Mouse (Mus musculus) liver, postnatal 0 days (tissue): ENCODE measurements around the gene Myrip. TPM values are rescaled to one million over a fixed set of nuclear protein-coding genes. Genes with fewer than 3 reads are reported as not detected.

Experiments
- ATAC-seq: fragments of 200-750 bp; cut with Nextera tagmentation; 2 replicates; pipeline ENCODE4 v1.8.0; 2017; ENCODE audit warnings: mild to moderate bottlenecking, moderate library complexity
- DNase-seq: peaks from one replicate; pipeline ENCODE4 v3.0.0-alpha.2; 2016
- H3K27ac ChIP-seq: fragments of 300-500 bp; sonication (generic); 2 replicates; pipeline ENCODE4 v1.5.1; 2014; ENCODE audit warnings: antibody characterized with exemption, moderate library complexity, mild to moderate bottlenecking, low read depth
- H3K27me3 ChIP-seq: fragments of 300-500 bp; sonication (generic); 2 replicates; pipeline ENCODE4 v1.6.1; 2014; ENCODE audit warnings: low read length, control low read depth, mixed read lengths; ENCODE audit not compliant: insufficient read depth
- H3K36me3 ChIP-seq: fragments of 300-500 bp; sonication (generic); replicated peaks from 2 replicates; pipeline ENCODE4 v1.6.1; 2014; ENCODE audit warnings: mild to moderate bottlenecking, control low read depth, low read length, moderate library complexity, mixed read lengths; ENCODE audit not compliant: insufficient read depth
- H3K4me1 ChIP-seq: fragments of 300-500 bp; sonication (generic); 2 replicates; pipeline ENCODE4 v1.6.1; 2014; ENCODE audit warnings: antibody characterized with exemption, mild to moderate bottlenecking, control low read depth; ENCODE audit not compliant: insufficient read depth
- H3K4me2 ChIP-seq: fragments of 300-500 bp; sonication (generic); 2 replicates; pipeline ENCODE4 v1.6.1; 2014; ENCODE audit warnings: low read depth, mild to moderate bottlenecking, low read length, moderate library complexity, mixed read lengths
- H3K4me3 ChIP-seq: fragments of 300-500 bp; sonication (generic); 2 replicates; pipeline ENCODE4 v1.5.1; 2014; ENCODE audit warnings: low read depth, low read length
- H3K9ac ChIP-seq: fragments of 300-500 bp; sonication (generic); replicated peaks from 2 replicates; pipeline ENCODE4 v1.6.1; 2014; ENCODE audit warnings: mild to moderate bottlenecking, moderate library complexity
- H3K9me3 ChIP-seq: fragments of 300-500 bp; sonication (generic); 2 replicates; pipeline ENCODE4 v1.6.1; 2016; ENCODE audit warnings: mild to moderate bottlenecking, control low read depth, low read length, mixed read lengths
- CTCF ChIP-seq: sonication (generic); IDR thresholded peaks from 2 replicates; pipeline ENCODE4 v1.5.1; 2016; ENCODE audit warnings: antibody characterized with exemption, low read depth
- EP300 ChIP-seq: IDR thresholded peaks from 2 replicates; pipeline ENCODE4 v1.6.1; 2016; ENCODE audit warnings: antibody characterized with exemption, low read depth, mild to moderate bottlenecking
- WGBS: fragments of 180-500 bp; shearing (Covaris S2); extraction: QIAGEN DNeasy Blood & Tissue Kit; methylation state at CpG from one replicate; pipeline ENCODE4 v1.1.7; 2014; ENCODE audit not compliant: insufficient replicate concordance; 5-methylcytosine and 5-hydroxymethylcytosine counted together
- polyA plus RNA-seq: library from polyadenylated mRNA; unstranded; fragments of >200 nt; fragmentation: Nextera tagmentation; extraction: Ambion mirVana; gene quantifications from 2 replicates; pipeline ENCODE4 v1.2.1, GENCODE M21; 2015

The Myrip gene
- polyA plus RNA-seq, 1 experiment from 2014 or later = 0.09 TPM

GRCm38 (mm10) chr9:120349145-120349544, 47.8 kb downstream of the Myrip start:
- H3K27me3 ChIP-seq = no peaks in the 10 kb centered on the region
- DNase-seq (no peak), ATAC-seq (no peak)
- no peak overlapping the region for H3K4me2 ChIP-seq
- 69% methylated on average over 4 of the region's 4 CpGs for WGBS
- H3K9ac ChIP-seq = no peak overlapping the region
- TF ChIP-seq EP300 (no peak), CTCF (no peak)
- no peak overlapping the region for H3K27ac ChIP-seq
- 0 out of 2 replicates have a peak, but pooled peaks cover 3% of the 10 kb centered on the region for H3K9me3 ChIP-seq
- H3K4me3 ChIP-seq = no peak overlapping the region
- H3K4me1 ChIP-seq = peaks cover 16% of the 10 kb centered on the region
- no peaks in the 10 kb centered on the region for H3K36me3 ChIP-seq

GRCm38 (mm10) chr9:120350346-120350745, 49.0 kb downstream of the Myrip start:
- no peak overlapping the region for H3K27ac ChIP-seq
- ATAC-seq = peak; percentile 78
- H3K4me2 ChIP-seq = no peak overlapping the region
- H3K36me3 ChIP-seq = no peaks in the 10 kb centered on the region
- 39% methylated on average over 6 of the region's 6 CpGs for WGBS
- TF ChIP-seq CTCF (no peak), EP300 (no peak)
- H3K4me1 ChIP-seq = peaks cover 13% of the 10 kb centered on the region
- H3K27me3 ChIP-seq = no peaks in the 10 kb centered on the region
- H3K9ac ChIP-seq = no peak overlapping the region
- DNase-seq = no peak
- H3K4me3 ChIP-seq = no peak overlapping the region
- 0 out of 2 replicates have a peak, but pooled peaks cover 3% of the 10 kb centered on the region for H3K9me3 ChIP-seq

GRCm38 (mm10) chr9:120351061-120351460, 49.7 kb downstream of the Myrip start:
- no peak overlapping the region for H3K4me2 ChIP-seq
- TF ChIP-seq CTCF = no peak
- TF ChIP-seq EP300 = no peak
- DNase-seq (no peak), ATAC-seq (no peak)
- no peaks in the 10 kb centered on the region for H3K27me3 ChIP-seq
- no peak overlapping the region for H3K27ac ChIP-seq
- no peak overlapping the region for H3K4me3 ChIP-seq
- no peaks in the 10 kb centered on the region for H3K36me3 ChIP-seq
- WGBS = 58% methylated on average over 7 of the region's 7 CpGs
- H3K9me3 ChIP-seq = 0 out of 2 replicates have a peak, but pooled peaks cover 3% of the 10 kb centered on the region
- H3K4me1 ChIP-seq = peaks cover 9% of the 10 kb centered on the region
- no peak overlapping the region for H3K9ac ChIP-seq

GRCm38 (mm10) chr9:120351474-120351873, 50.2 kb downstream of the Myrip start:
- H3K27ac ChIP-seq = no peak overlapping the region
- 0 out of 2 replicates have a peak, but pooled peaks cover 3% of the 10 kb centered on the region for H3K9me3 ChIP-seq
- H3K4me2 ChIP-seq = no peak overlapping the region
- no peak overlapping the region for H3K4me3 ChIP-seq
- no peak overlapping the region for H3K9ac ChIP-seq
- no peak for TF ChIP-seq EP300
- no peak for TF ChIP-seq CTCF
- DNase-seq (no peak), ATAC-seq (peak; percentile 42; the same call in 1 of the 2 replicates)
- H3K27me3 ChIP-seq = no peaks in the 10 kb centered on the region
- peaks cover 9% of the 10 kb centered on the region for H3K4me1 ChIP-seq
- H3K36me3 ChIP-seq = no peaks in the 10 kb centered on the region
- 70% methylated on average over 8 of the region's 8 CpGs for WGBS

- no peak for DNase-seq
- 76% methylated on average over 4 of the region's 4 CpGs for WGBS
- no peak for TF ChIP-seq EP300
- TF ChIP-seq CTCF = no peak
Observed at GRCm38 (mm10) chr9:120353036-120353435, 51.7 kb downstream of the Myrip start.

GRCm38 (mm10) chr9:120353967-120354366, 52.7 kb downstream of the Myrip start:
- H3K9ac ChIP-seq = no peak overlapping the region
- H3K4me2 ChIP-seq = no peak overlapping the region
- 0 out of 2 replicates have a peak, but pooled peaks cover 3% of the 10 kb centered on the region for H3K9me3 ChIP-seq
- ATAC-seq (no peak), DNase-seq (no peak)
- peaks cover 7% of the 10 kb centered on the region for H3K4me1 ChIP-seq
- H3K36me3 ChIP-seq = no peaks in the 10 kb centered on the region
- H3K27ac ChIP-seq = no peak overlapping the region
- no peaks in the 10 kb centered on the region for H3K27me3 ChIP-seq
- 67% methylated on average over 3 of the region's 3 CpGs for WGBS
- H3K4me3 ChIP-seq = no peak overlapping the region
- TF ChIP-seq EP300 = no peak
- TF ChIP-seq CTCF = peak; percentile 42

More at GRCm38 (mm10) chr9:120353036-120353435, 51.7 kb downstream of the Myrip start:
- Histone ChIP-seq H3K4me1 (peaks cover 9% of the 10 kb centered on the region), H3K9ac (no peak overlapping the region), H3K9me3 (0 out of 2 replicates have a peak, but pooled peaks cover 3% of the 10 kb centered on the region), H3K27me3 (no peaks in the 10 kb centered on the region), H3K4me3 (no peak overlapping the region), H3K36me3 (no peaks in the 10 kb centered on the region), H3K27ac (no peak overlapping the region), H3K4me2 (no peak overlapping the region)
- no peak for ATAC-seq
